Mouse (Mus musculus) right cerebral cortex, postnatal 4 days (tissue): ENCODE measurements around the gene Dph6.
"Not testable (repeated sequence)": the region's sequence is repeated elsewhere in the genome, so short reads cannot be mapped to it uniquely, and the experiment has no call there.

Experiments
- DNase-seq: peaks from one replicate; pipeline ENCODE4 v3.0.0-alpha.2; 2022

Gene Dph6

DNA sequence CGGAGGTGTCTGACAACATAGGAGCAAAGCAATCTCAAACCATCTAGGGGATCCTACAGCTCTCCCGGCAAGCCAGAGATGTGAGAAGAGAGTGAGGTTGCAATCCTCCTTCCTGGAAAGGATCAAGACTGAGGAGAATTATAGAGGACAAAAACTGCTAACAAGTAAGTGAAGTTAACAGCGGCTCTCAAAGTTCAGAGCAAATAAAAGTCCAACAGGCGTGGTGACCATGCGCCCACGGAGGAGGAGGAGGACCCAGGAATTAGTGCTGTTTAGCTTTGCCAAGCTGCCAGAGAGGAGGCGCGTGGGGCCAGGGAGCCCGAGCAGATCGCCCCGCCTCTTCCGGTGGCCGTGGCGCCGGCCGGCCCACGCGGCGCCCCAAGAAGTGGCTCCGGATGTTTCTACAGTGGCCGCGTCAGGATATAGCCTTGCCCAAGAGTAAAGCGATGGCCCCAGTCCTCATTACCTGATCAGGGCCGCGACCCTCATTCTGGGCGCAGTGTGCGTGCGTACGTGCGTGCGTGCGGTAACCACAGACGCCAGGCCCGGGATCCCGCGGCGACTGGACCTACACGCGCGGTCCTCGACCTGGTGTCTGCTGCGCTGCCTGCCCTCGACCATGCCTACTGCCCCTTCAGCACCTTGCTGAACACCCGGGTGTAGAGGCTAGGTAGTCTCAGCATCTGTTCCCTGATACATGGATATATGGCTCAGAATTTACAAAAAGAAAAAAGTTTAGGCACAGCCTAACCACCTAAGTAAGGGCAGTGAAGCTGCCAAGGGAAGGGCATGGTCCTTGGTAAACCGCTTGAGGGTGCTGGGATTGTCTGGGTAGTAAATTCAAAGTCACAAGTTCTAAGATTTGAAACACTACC, at the start of gene Dph6:
TSS of gene Dph6 (minus strand) at position 600 of the 875 bp plus-strand sequence.
- peak; percentile 82 for DNase-seq

DNA sequence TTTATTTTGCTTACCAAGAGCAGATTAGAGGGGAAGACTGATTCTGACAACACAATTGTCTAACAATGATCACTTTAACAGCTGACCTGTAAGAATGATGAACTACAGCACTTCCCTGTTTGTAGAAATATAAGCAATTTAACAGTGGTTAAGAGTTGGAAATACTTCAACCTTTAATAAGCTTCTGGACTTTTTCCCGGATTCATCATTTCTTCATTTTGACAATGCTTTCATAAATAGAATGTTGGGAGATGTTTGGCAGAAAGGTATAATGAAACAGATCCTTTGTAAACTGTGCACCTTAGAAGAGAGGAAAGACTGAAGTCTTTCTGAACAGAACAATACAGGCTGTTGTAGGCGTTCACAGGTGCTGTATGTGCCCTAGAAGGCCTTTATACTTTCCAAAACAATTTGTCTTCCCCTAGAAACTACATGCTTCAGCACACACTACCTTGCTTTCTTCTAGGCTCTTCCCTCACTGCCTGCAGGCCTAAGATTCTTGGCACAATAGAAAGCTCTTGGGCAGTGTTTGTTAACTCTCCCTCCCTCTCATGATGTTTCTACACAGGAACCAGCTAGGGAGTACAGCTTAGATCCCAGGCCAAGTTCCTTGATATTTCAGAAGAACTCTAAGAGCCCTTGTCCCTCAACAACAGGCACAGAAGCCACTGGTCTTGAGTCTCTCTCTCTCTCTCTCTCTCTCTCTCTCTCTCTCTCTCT, 46.4 kb upstream of the Dph6 start:
- DNase-seq: no peak

GRCm38 (mm10) chr2:114691607-114692006, 36.8 kb upstream of the Dph6 start:
- no peak for DNase-seq

DNA sequence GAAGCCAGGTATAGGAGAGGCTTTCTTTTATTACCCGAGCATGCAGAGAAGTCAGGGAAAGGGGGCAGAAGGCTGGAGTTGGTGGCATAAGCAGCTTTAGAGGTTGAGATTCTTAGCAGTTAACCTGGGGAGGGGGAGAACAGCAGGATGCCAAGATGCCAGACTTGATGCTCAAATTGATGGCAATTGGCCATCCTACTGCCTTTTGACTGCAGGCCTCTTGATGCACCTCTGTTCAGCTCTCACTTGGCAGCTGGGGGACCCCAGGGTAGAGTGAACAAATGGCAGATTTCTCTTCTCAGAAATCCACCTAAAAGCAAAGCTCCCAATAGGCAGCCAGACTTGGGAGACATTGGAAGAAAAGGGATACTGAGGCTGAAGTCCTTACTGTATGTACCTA, 32.7 kb upstream of the Dph6 start:
- DNase-seq: no peak

- peak; percentile 3 for DNase-seq
Measured at GRCm38 (mm10) chr2:114687081-114687480, 32.3 kb upstream of the Dph6 start.

GRCm38 (mm10) chr2:114673831-114674230, 19.1 kb upstream of the Dph6 start:
- no peak for DNase-seq

- no peak for DNase-seq
Measured at GRCm38 (mm10) chr2:114670983-114671382, 16.2 kb upstream of the Dph6 start.

GRCm38 (mm10) chr2:114658954-114659353, 4.2 kb upstream of the Dph6 start:
- no peak for DNase-seq

GRCm38 (mm10) chr2:114646240-114646639, 8.5 kb downstream of the Dph6 start:
- no peak for DNase-seq

- no peak for DNase-seq
Measured at GRCm38 (mm10) chr2:114643832-114644231, 10.9 kb downstream of the Dph6 start.

DNA sequence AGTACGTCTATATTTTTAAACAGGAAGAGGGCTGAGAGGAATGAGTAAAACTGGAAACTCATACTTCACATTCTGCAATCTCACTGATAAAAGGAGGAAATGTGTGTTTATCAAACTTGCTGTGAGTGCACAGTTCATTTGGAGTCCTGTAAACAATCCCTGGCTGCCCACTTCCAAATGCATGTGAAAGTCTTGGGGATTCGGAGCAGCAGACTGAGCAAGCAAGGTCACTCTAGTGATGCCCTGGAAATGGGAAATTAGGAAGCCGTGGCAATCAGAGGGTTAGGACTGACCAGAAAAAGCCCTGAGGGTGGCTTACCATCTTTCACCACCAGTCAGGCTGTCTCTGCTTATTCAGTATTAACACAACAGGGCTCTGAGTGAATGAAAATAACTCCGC, 30.1 kb downstream of the Dph6 start:
- no peak for DNase-seq

DNA sequence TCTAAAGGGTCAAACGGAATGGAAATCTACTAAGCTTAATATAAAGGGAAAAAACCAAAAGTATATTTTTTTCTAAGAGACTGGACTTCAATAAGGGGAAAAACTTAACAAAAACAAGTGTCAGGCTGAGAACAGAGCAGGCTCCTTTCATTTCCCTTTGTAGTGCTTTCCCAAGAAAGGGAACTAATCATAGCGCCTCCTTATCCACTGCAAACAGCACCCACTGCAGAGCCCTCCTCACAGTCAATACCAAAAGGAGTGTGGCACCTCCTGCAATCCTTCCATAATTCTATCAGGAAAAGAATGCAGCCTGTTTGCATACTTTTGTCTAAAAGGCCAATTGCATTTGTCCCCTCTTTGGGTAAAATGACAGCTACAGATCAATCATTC, 32.2 kb downstream of the Dph6 start:
- DNase-seq: peak; percentile 6

DNA sequence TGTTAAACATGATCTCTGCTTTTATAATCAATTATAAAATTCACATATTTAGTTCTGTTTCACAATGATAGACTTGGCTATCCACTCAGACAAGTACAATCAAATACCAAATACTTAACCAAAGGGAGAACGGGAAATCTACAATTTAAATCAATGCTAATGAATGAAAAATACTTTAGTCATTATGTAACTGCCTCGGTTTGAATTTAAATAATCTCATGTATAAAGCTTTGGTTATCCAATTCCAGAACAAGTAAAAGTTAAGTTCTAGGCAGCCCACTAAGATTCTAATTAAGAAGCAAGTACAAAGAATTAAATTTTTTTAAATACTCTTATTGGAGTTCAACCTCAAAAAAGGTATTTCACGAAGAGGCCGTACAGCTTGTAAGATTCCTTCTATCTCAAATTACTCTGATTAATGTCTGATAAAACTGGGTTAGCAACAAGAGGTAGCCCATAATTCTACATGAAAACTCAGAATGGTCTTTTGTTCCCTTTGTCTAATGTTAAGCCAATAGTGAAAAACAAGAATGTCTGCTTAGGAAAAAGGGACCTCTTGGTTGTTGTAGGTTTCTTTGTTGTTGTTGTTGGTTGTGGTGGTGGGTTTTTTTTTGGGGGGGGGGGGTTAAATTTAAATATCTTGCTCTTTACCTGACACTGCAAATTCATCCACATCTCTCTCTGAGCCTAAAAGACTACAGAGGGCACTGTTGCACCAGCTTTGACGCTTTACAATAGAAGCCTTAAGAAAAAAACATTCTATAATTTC, 32.8 kb downstream of the Dph6 start:
- DNase-seq: peak; percentile 8

GRCm38 (mm10) chr2:114611576-114611975, 43.2 kb downstream of the Dph6 start:
- DNase-seq: no peak

DNA sequence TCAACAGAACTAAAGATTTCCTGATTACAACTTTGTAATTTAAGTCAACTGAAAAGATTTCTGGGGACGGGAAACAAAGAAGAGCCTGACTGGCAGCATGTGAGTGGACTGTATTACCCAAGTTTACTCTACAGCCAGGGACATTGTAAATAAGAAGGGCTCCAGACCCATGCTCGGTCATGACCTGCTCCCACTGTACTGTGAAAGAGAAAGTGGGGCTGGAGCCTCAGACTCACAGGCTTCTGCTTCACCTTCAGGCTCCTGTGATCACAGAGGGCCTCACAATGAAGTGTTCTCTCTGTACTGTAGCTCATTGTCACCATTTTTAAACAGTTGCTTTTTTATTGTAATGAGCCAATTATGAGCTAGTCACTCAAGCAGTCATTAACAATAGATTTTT, 44.7 kb downstream of the Dph6 start:
- no peak for DNase-seq

- not testable (repeated sequence) for DNase-seq
Measured at GRCm38 (mm10) chr2:114605202-114605601, 49.6 kb downstream of the Dph6 start.

GRCm38 (mm10) chr2:114601174-114601573, 53.6 kb downstream of the Dph6 start:
- no peak for DNase-seq

GRCm38 (mm10) chr2:114599793-114600192, 55.0 kb downstream of the Dph6 start:
- DNase-seq: no peak

- DNase-seq: no peak
Measured at GRCm38 (mm10) chr2:114593393-114593792, 61.4 kb downstream of the Dph6 start.

DNA sequence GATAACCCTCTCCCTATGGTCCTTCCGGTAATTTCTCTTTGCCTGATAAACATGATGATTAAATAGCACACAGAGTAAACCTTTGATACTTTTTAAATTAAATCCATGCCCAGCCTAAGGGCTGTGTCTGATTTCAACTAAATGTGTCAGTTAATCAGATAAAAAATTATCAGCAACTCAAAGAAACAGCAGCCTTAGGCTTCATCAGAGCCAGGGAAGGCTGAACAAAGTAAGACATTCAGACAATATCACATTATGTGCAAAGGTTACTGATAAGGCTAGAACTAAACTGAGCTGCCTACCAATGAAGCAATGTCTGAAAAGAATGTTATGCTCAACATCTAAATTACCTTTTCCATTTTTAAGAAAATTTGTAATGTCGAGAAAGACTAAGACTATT, 74.0 kb downstream of the Dph6 start:
- DNase-seq: no peak

- no peak for DNase-seq
Measured at GRCm38 (mm10) chr2:114543000-114543622, 111.7 kb downstream of the Dph6 start.

- DNase-seq: no peak
Measured at GRCm38 (mm10) chr2:114542325-114542724, 112.4 kb downstream of the Dph6 start.

DNA sequence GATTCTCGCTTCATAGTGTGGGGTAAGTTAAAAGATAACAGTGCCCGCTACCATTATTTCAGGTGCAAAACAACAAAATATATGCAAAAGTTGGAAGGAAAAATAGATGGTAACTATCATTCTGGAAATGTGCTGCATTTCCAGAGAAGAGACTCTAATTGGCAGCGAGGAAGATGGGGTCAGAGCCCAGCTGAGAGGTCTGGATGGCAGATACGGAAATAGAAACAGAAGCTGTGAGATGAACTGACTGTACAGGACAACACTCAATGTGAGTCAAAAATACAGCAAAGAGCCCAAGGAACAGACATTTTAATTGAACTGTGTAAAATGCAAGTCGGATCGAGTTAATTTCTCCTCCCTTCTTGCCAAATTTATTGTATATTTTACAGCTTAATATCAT, 114.3 kb downstream of the Dph6 start:
- DNase-seq: no peak
